Mouse (Mus musculus) forebrain, embryonic 14.5 days (tissue): ENCODE data around the gene Fgfr2. TPM values are rescaled to one million over a fixed set of nuclear protein-coding genes. Genes with fewer than 3 reads are reported as not detected.

ENCODE experiments used
- ATAC-seq: fragments of 200-750 bp; cut with Nextera tagmentation; 2 replicates; pipeline ENCODE4 v1.8.0; 2017; ENCODE audit warnings: mild to moderate bottlenecking, moderate library complexity
- DNase-seq: peaks from one replicate; pipeline ENCODE4 v3.0.0-alpha.2; 2015; ENCODE audit warnings: low spot score
- H3K27ac ChIP-seq: fragments of 300-500 bp; sonication (generic); 2 replicates; pipeline ENCODE4 v1.5.1; 2014; ENCODE audit warnings: low read depth, mild to moderate bottlenecking, control low read depth, low read length, moderate library complexity
- H3K27me3 ChIP-seq: fragments of 300-500 bp; sonication (generic); replicated peaks from 2 replicates; pipeline ENCODE4 v1.6.1; 2014; ENCODE audit warnings: low read length, control low read depth, mixed read lengths; ENCODE audit not compliant: control insufficient read depth, insufficient read depth
- H3K36me3 ChIP-seq: fragments of 300-500 bp; sonication (generic); 2 replicates; pipeline ENCODE4 v1.6.1; 2014; ENCODE audit warnings: low read length, control low read depth; ENCODE audit not compliant: control insufficient read depth, insufficient read depth
- H3K4me1 ChIP-seq: fragments of 300-500 bp; sonication (generic); 2 replicates; pipeline ENCODE4 v1.6.1; 2014; ENCODE audit warnings: antibody characterized with exemption, low read length, control low read depth; ENCODE audit not compliant: control insufficient read depth, insufficient read depth
- H3K4me2 ChIP-seq: fragments of 300-500 bp; sonication (generic); 2 replicates; pipeline ENCODE4 v1.6.1; 2014; ENCODE audit warnings: mild to moderate bottlenecking, control low read depth, low read length
- H3K4me3 ChIP-seq: fragments of 300-500 bp; sonication (generic); 2 replicates; pipeline ENCODE4 v1.5.1; 2014; ENCODE audit warnings: low read depth, low read length, control low read depth
- H3K9ac ChIP-seq: fragments of 300-500 bp; sonication (generic); 2 replicates; pipeline ENCODE4 v1.6.1; 2014; ENCODE audit warnings: mild to moderate bottlenecking, low read length, control low read depth, moderate library complexity
- H3K9me3 ChIP-seq: fragments of 300-500 bp; sonication (generic); replicated peaks from 2 replicates; pipeline ENCODE4 v1.6.1; 2016; ENCODE audit warnings: low read length, control low read depth, mixed read lengths; ENCODE audit not compliant: control insufficient read depth
- WGBS: fragments of 180-500 bp; shearing (Covaris S2); extraction: QIAGEN DNeasy Blood & Tissue Kit; methylation state at CpG from one replicate; pipeline ENCODE4 v1.1.7; 2014; 5-methylcytosine and 5-hydroxymethylcytosine counted together
- polyA plus RNA-seq: library from polyadenylated mRNA; unstranded; fragments of >200 nt; fragmentation: Nextera tagmentation; extraction: Ambion mirVana; gene quantifications from 2 replicates; pipeline ENCODE4 v1.2.1, GENCODE M21; 2014

The Fgfr2 gene
- polyA plus RNA-seq, 1 experiment from 2014 or later: 35.9 TPM

DNA sequence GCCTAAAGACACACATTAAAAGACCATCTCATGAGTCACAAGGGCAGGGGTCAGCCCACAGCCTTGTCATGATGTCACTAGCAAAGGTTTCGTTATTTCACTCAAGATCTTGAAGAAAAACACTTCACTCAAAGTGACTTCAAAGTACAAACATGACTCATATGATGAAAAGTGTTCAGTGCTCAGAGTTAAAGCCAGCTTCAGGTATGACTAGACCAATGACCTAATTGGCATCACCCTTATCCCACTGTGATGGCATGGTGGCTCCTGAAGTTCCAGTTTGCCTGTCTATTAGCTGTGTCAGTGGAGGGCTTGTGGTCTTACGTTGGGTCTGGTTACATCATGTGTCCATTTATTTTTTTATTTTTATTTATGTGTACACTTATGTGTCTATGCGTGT is 36.4 kb upstream of the Fgfr2 start:
- Histone ChIP-seq H3K4me1 (no peaks in the 10 kb centered on the region), H3K27me3 (no peaks in the 10 kb centered on the region), H3K27ac (no peak overlapping the region), H3K9ac (no peak overlapping the region), H3K4me2 (no peak overlapping the region), H3K36me3 (no peaks in the 10 kb centered on the region), H3K9me3 (no peaks in the 10 kb centered on the region), H3K4me3 (no peak overlapping the region)
- WGBS: 94% methylated on average over 3 of the region's 3 CpGs
- ATAC-seq (no peak), DNase-seq (no peak)

DNA sequence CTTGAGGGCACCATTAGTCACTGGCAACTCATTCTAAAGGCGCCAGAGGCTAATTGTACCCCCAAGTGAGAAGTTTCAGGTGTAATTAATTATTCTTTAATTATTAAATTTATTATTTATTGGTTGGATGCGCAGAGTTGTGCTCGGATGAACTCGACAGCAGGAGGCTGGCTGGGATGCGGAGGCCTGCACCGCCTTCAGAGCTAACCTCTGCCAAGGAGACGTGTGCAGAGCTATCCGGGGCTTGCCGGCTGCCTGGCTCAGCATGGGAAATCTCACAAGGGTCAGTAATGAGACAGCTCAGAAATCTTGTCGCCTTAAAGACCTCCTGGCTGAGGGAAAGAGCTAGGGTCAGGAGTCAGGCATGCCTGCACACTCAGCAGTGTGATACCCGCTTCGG is 32.5 kb upstream of the Fgfr2 start:
- H3K4me1 ChIP-seq: no peaks in the 10 kb centered on the region
- H3K36me3 ChIP-seq: no peaks in the 10 kb centered on the region
- ATAC-seq: no peak
- no peak overlapping the region for H3K9ac ChIP-seq
- H3K4me3 ChIP-seq: no peak overlapping the region
- no peak for DNase-seq
- no peaks in the 10 kb centered on the region for H3K9me3 ChIP-seq
- no peaks in the 10 kb centered on the region for H3K27me3 ChIP-seq
- WGBS: 66% methylated on average over 12 of the region's 12 CpGs
- H3K4me2 ChIP-seq: no peak overlapping the region
- no peak overlapping the region for H3K27ac ChIP-seq

DNA sequence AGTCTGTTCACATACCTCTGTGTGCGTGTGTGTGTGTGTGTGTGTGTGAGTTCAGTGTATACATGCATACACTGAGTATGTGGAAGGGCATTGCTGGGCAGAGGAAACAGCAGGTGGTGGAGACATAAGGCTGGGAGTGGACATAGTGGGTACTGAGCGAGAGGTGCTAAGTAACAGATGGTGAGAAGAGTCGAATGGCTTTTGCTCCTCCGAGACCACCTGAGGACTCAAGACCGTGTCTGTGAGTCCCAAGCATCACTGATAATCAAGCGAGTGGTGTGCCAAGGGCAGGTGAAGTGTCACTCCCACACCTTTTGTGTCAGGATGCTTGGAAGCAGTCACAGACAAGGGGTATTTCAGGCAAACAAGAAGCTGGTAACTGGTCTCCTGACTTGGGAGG is 31.7 kb upstream of the Fgfr2 start:
- H3K9ac ChIP-seq: no peak overlapping the region
- no peak for DNase-seq
- WGBS: 70% methylated on average over 6 of the region's 6 CpGs

DNA sequence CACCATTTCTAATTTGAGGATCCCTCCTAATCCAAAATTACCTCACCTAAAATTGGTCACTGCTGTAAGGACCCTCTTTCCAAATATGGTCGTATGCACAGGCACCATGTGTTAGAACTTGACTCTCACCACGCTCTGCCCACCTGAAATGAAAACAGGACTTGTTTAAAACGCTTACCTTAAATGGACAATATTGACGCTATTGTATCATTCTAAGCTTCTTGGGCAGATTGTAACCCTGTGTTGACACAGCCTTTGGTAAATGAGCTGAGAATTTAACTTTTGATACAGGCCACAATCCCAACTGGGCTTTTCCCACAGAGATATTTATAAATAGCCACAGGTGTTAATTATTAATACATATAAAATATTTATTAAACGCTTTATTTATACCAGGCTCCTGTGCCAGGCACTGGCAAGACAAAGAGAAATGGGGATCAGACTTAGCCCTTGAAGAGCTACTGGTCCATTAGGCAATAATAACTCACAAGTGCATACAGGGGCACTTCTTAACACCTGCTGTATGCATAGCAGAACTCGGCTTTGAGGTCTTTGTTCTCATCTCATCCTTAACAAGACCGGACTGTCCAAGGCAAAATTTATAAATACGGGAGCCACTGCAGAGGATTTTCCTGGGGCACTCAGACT is 16.7 kb upstream of the Fgfr2 start:
- Histone ChIP-seq H3K4me2 (no peak overlapping the region), H3K4me1 (no peaks in the 10 kb centered on the region), H3K9ac (no peak overlapping the region), H3K27me3 (no peaks in the 10 kb centered on the region), H3K36me3 (no peaks in the 10 kb centered on the region), H3K4me3 (no peak overlapping the region), H3K9me3 (no peaks in the 10 kb centered on the region), H3K27ac (no peak overlapping the region)
- ATAC-seq (no peak), DNase-seq (no peak)
- WGBS: 79% methylated on average over 8 of the region's 8 CpGs

More for the DNA sequence above, 31.7 kb upstream of the Fgfr2 start:
- no peaks in the 10 kb centered on the region for H3K4me1 ChIP-seq
- ATAC-seq: no peak
- no peaks in the 10 kb centered on the region for H3K9me3 ChIP-seq
- H3K4me2 ChIP-seq: no peak overlapping the region
- no peak overlapping the region for H3K27ac ChIP-seq
- H3K27me3 ChIP-seq: no peaks in the 10 kb centered on the region
- H3K4me3 ChIP-seq: no peak overlapping the region
- H3K36me3 ChIP-seq: no peaks in the 10 kb centered on the region

DNA sequence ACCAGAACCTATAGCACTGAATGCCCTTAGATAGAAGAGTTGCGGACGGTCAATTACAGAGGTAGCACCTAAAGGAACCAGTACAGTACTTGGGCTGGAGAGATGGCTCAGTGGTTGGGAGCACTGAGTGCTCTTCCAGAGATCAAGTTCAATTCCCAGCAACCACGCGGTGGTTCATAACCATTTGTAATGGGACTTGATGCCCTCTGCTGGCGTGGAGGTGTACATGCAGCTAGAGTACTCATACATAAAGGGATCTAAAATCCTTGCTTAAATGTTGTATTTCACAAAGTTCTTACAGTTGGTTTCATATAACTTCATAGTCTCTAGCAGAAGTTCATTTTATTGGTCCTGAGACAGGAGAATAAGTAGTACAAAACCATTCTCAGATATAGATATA is 10.4 kb upstream of the Fgfr2 start:
- DNase-seq: no peak
- Histone ChIP-seq H3K4me2 (no peak overlapping the region), H3K4me3 (no peak overlapping the region), H3K9me3 (0 out of 2 replicates have a peak, but pooled peaks cover 4% of the 10 kb centered on the region), H3K4me1 (no peaks in the 10 kb centered on the region), H3K9ac (no peak overlapping the region), H3K27ac (no peak overlapping the region), H3K27me3 (no peaks in the 10 kb centered on the region), H3K36me3 (no peaks in the 10 kb centered on the region)
- no peak for ATAC-seq
- WGBS: 77% methylated on average over 5 of the region's 5 CpGs

DNA sequence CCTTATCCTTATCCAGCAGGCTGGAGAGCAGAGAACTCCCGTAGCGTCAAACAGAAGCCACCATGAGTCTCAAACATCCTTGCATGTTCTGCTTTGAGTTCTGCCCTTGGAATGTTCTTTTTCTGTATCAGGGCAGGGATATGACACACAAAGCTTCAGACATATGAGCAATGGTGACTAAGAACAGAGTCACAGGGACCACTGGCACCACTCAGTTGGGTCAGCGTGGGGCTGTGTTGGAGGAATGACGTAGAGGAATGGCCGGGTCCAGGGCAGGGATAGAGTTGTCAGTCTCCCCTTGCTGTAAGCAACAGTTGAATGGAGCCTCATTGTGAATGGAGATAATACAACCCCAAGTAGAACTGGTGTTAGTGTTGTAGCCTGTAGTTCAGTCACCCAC is 9.6 kb upstream of the Fgfr2 start:
- Histone ChIP-seq H3K27ac (no peak overlapping the region), H3K36me3 (no peaks in the 10 kb centered on the region), H3K9me3 (0 out of 2 replicates have a peak, but pooled peaks cover 5% of the 10 kb centered on the region), H3K9ac (no peak overlapping the region), H3K4me2 (no peak overlapping the region), H3K4me3 (no peak overlapping the region), H3K27me3 (no peaks in the 10 kb centered on the region), H3K4me1 (no peaks in the 10 kb centered on the region)
- WGBS: 93% methylated on average over 5 of the region's 5 CpGs
- no peak for ATAC-seq
- DNase-seq: no peak

DNA sequence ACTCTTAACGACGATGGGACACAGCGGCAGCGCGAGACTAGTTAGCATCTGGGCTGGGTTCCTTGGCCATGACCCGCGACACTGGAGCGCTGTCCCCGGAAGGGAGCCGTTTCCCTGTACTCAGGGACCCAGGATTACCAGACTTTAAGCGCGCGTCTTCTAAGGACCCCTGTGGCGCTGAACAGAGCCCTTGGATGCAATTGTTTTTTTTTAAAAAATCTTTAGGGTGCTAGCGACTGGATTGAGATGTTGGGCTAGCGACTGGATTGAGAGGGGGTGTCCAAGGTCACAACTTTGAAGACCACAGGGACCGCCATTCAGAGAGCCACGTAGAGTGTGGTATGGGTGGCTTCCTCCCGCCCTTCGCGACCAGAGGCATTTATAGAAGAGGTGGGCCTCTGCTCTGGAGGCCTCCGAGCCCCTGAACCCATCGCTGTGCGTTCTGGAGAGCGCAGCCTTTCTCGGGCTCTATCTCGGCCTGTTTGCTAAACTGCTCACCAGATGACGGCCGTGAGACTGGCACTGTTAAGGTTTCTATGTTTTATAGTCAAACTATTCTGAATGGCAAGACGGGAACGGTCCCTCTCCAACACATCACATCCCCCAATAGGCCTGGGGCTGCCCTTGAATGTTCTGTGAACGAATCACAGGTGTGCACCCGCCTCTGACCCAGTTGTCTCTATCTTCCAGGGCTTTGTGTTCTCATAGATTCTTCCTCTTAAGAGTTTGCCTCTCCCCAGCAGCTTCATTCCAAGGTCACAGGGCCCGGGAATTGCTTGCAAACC is 1.7 kb upstream of the Fgfr2 start:
- Histone ChIP-seq H3K4me1 (peaks cover 8% of the 10 kb centered on the region), H3K4me3 (peak overlapping the region; percentile 88), H3K9me3 (0 out of 2 replicates have a peak, but pooled peaks cover 5% of the 10 kb centered on the region), H3K27ac (no peak overlapping the region), H3K36me3 (no peaks in the 10 kb centered on the region), H3K4me2 (peak overlapping the region; percentile 70), H3K9ac (peak overlapping the region; percentile 97), H3K27me3 (0 out of 2 replicates have a peak, but pooled peaks cover 5% of the 10 kb centered on the region)
- ATAC-seq: no peak
- 9% methylated on average over 34 of the region's 34 CpGs for WGBS
- DNase-seq: no peak

DNA sequence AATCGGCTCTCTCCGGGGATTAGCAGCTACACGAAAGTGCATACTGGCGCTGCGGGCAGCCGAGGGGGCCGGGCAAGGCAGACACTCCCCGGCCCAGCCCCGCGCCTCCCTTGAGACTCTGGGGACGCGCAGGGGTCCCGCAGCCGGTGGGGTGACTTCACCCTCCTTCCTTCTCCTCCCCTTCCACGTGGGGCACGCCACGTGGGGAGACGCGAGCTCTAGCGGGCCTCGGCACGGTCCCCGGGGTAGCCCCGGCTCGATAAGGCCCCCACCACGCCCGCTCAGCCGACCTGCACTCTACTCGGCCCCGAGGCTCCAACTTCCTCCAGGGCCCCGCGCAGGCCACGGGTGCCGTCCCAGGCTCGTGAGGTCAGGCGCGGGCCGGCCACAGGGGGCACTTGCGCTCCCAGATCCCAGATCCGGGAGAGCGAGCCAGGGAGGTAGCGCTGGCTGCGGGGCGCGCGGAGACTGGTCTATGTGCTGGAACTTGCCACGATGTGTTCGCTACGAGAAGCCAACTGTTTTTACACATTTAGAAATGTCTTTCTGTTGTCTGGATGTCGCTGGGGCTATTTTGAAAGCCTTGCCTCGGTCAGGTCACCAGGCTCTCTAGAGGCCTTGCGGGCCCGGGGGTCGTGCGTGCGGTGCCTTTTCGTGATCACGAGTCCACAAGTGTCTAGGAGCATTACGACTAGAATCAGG is 1.0 kb upstream of the Fgfr2 start, which contains the start of gene Ctbp2:
Gene Ctbp2, minus strand, starts transcription at position 356 of the 702 bp plus-strand sequence.
- DNase-seq: peak; percentile 64

More for the DNA sequence above, 1.0 kb upstream of the Fgfr2 start, which contains the start of gene Ctbp2:
- WGBS: under 1% methylated on average over 58 of the region's 59 CpGs
- peak within 1 kb of the TSS; percentile 88 for H3K4me3 ChIP-seq
- H3K9ac ChIP-seq: peak within 1 kb of the TSS; percentile 97
- peak within 1 kb of the TSS; percentile 70 for H3K4me2 ChIP-seq
- no peaks in the 10 kb centered on the region for H3K36me3 ChIP-seq
- H3K27ac ChIP-seq: peak within 1 kb of the TSS; percentile 98
- H3K27me3 ChIP-seq: 0 out of 2 replicates have a peak, but pooled peaks cover 5% of the 10 kb centered on the region
- ATAC-seq: peak; percentile 64
- 0 out of 2 replicates have a peak, but pooled peaks cover 5% of the 10 kb centered on the region for H3K9me3 ChIP-seq
- H3K4me1 ChIP-seq: peaks cover 9% of the 10 kb centered on the region
